Mouse (Mus musculus): ENCODE data around the gene Il20ra.

DNA sequence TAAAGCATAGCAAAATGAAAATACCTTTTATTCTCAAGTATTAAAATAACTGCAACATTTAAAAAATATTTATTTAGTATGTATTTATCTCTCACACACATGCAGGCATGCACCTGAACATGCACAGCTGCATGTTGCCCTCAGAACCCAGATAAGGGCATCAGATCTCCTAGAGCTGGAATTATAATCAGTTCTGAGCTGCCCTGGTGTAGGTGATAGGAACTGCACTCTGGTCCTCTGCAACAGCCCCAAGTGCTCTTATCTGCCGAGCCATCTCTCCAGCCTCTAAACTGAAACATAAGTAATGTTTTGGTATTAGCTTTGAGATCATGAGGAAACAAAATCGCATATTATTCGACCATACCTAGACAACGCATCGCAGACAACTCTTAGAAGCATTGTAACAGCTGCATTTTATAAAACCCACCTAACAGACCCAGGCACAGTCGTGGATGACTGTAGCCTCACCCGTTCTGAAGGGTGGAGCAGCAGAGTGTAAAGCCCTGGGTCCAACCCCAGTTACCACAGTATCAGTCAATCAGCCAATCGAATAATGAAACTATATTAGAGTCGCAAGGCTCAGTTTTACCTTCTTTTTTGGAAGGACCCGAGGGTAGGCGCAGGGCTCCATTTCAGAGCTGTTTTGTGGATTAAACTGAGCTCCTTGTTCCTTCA lies 11.9 kb downstream of the Il20ra start:
- TF ChIP-seq MYOG (IDR thresholded peaks at IDR 0.05; ENCODE audit: control insufficient read depth, extremely low read depth, insufficient read length) (no peak), CTCF (IDR thresholded peaks at IDR 0.05; ENCODE audit: control insufficient read depth, insufficient read depth, insufficient read length) (no peak)

All from C2C12 (cell line).